Mouse (Mus musculus) intestine, embryonic 16.5 days (tissue): ENCODE measurements at regions not wholly inside any gene's neighbourhood (a gene's known extent, or its start where the extent isn't known, plus 50 kb on each side); places are given as distances from the start of the nearest gene placed in this dataset.

Experiments
- ATAC-seq: fragments of 200-750 bp; cut with Nextera tagmentation; 2 replicates; pipeline ENCODE4 v1.8.0; 2017; ENCODE audit warnings: moderate TSS enrichment, moderate library complexity
- H3K27ac ChIP-seq: fragments of 300-500 bp; sonication (generic); 2 replicates; pipeline ENCODE4 v1.5.1; 2014; ENCODE audit warnings: mild to moderate bottlenecking, low read length
- H3K27me3 ChIP-seq: fragments of 300-500 bp; sonication (generic); replicated peaks from 2 replicates; pipeline ENCODE4 v1.6.1; 2014; ENCODE audit warnings: low read length, control low read depth, mixed read lengths; ENCODE audit not compliant: control insufficient read depth, insufficient read depth
- H3K36me3 ChIP-seq: fragments of 300-500 bp; sonication (generic); 2 replicates; pipeline ENCODE4 v1.6.1; 2014; ENCODE audit warnings: low read length, control low read depth; ENCODE audit not compliant: control insufficient read depth, insufficient read depth
- H3K4me1 ChIP-seq: fragments of 300-500 bp; sonication (generic); 2 replicates; pipeline ENCODE4 v1.6.1; 2014; ENCODE audit warnings: low read length, control low read depth, mixed read lengths; ENCODE audit not compliant: control insufficient read depth, insufficient read depth
- H3K4me2 ChIP-seq: fragments of 300-500 bp; sonication (generic); 2 replicates; pipeline ENCODE4 v1.6.1; 2014; ENCODE audit warnings: low read depth, low read length, control low read depth
- H3K4me3 ChIP-seq: fragments of 300-500 bp; sonication (generic); 2 replicates; pipeline ENCODE4 v1.5.1; 2014; ENCODE audit warnings: mild to moderate bottlenecking, low read length
- H3K9ac ChIP-seq: fragments of 300-500 bp; sonication (generic); 2 replicates; pipeline ENCODE4 v1.6.1; 2014; ENCODE audit warnings: low read depth, low read length
- H3K9me3 ChIP-seq: fragments of 300-500 bp; sonication (generic); 2 replicates; pipeline ENCODE4 v1.6.1; 2016; ENCODE audit warnings: low read length, control low read depth; ENCODE audit not compliant: control insufficient read depth
- WGBS: fragments of 180-500 bp; shearing (Covaris S2); extraction: QIAGEN DNeasy Blood & Tissue Kit; methylation state at CpG from one replicate; pipeline ENCODE4 v1.1.7; 2014; 5-methylcytosine and 5-hydroxymethylcytosine counted together

DNA sequence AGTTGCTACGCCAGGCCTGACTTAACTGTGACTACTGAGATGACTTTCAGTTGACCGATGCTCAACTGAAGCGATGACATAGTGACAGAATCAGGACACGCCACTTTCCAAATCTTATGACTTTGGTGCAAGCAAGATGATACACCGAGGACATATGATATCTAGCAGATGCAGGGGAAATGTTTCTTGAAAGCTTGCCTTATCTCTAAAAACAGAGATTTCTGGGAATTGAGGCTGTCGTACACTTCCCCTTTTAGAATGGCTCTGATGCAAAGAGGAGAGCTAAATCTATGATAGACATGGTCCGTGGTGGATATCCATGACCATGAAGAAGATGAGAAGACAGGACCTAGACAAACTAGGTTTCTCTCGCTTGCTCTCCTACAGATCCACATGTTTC lies 167.8 kb upstream of the Dyrk2 start:
- no peak for ATAC-seq

DNA sequence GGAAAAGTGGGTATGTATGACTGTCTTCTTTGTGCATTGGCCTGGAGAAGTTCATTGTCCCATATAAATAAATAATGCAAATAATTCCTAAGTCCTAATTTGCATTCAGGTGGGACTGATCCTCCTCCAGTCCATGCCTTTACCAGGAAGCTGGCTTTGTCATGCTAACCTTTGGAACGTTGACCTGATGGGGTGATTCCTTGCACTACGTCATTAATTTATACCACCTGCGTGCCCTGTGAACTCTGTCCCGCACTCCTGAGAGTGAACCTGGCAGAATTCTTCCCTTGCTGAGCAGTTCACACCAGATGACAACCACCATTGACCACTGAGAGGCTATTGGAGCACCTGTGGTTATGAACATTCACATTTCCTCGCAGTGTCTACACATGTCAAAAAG lies 165.9 kb upstream of the Dyrk2 start:
- ATAC-seq, result peak; percentile 48; the same call in 1 of the 2 replicates
- no peaks in the 10 kb centered on the region for H3K9me3 ChIP-seq
- H3K27ac ChIP-seq, result no peak overlapping the region
- H3K36me3 ChIP-seq, result no peaks in the 10 kb centered on the region
- H3K4me2 ChIP-seq, result no peak overlapping the region
- 82% methylated on average over 5 of the region's 5 CpGs for WGBS
- no peaks in the 10 kb centered on the region; the same call in 1 of the 2 replicates for H3K4me1 ChIP-seq
- no peak overlapping the region for H3K9ac ChIP-seq
- H3K4me3 ChIP-seq, result no peak overlapping the region
- H3K27me3 ChIP-seq, result no peaks in the 10 kb centered on the region

More for the DNA sequence above, 167.8 kb upstream of the Dyrk2 start:
- no peak overlapping the region for H3K9ac ChIP-seq
- no peaks in the 10 kb centered on the region for H3K27me3 ChIP-seq
- WGBS, result 94% methylated on average over 8 of the region's 8 CpGs
- H3K4me1 ChIP-seq, result no peaks in the 10 kb centered on the region; the same call in 1 of the 2 replicates
- H3K36me3 ChIP-seq, result no peaks in the 10 kb centered on the region
- H3K4me2 ChIP-seq, result no peak overlapping the region
- H3K9me3 ChIP-seq, result no peaks in the 10 kb centered on the region
- H3K4me3 ChIP-seq, result no peak overlapping the region
- H3K27ac ChIP-seq, result no peak overlapping the region

DNA sequence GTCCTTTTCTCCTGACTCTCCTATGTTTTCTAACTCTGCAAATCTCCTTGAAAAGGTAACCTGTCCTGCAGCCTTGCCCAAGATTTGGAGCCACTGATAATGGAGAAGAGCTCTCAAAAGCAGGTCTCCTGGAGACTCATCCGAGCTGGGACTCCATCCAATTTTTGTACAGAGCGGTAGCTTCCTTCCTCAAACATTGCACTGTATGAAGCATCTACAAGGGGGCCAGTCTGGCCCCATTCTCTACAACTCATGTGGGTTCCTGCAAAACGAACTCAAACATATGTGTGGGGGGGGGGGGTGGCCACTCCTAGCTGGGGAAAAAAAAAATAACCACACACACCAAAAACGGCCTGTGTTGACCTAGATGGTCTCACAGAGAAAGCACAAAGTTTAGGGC lies 164.4 kb upstream of the Dyrk2 start:
- no peak overlapping the region for H3K4me2 ChIP-seq
- no peak overlapping the region for H3K4me3 ChIP-seq
- no peak overlapping the region for H3K9ac ChIP-seq
- ATAC-seq, result no peak
- H3K4me1 ChIP-seq, result no peaks in the 10 kb centered on the region
- no peaks in the 10 kb centered on the region for H3K36me3 ChIP-seq
- H3K27ac ChIP-seq, result no peak overlapping the region
- WGBS, result 66% methylated on average over 4 of the region's 4 CpGs
- no peaks in the 10 kb centered on the region for H3K9me3 ChIP-seq
- no peaks in the 10 kb centered on the region for H3K27me3 ChIP-seq

DNA sequence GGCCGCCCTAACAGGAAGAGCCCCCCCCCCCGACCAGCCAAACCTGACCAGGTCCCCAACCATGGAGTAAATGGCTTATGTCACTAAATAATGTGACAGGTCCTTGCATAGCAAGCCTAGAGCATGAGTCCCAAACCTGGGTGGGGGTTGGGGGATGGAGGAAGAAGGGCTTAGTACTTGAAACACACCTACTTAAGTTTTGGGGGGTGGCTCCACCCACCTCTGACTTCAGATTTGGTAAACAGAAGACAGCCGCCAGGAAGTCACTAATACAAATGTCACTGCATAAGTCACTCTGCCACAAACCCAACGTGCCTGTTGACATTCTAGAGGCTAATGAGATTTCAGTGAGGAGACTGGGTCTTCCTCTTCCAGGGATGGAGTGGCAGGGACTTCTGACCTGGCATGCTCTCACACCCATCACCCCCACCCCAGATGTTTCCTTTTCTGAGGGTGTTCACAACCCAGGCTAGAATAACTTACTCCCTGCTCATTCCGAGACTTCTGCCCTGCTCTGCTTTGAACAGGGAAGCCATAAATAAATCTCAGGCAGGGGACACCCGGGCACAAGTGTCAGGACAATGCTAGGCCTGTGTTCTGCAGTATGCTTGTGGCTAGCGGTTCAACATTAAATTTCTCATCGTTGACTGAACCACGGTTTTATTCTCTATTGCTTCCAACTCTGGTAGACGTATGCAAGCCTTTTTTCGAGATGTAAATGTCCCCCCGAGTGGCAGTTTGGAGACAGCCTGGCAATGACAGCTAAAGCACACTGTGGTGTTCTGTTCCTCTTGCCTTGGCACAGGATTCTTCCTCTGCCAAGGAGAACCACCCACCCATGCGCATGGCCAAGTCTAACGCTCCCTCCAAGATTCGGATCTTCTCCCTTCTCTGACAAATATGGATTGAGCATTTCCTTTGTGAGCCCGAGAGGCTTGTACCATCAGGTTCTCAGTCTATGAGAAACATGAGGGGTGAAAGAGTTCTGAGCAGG lies 161.6 kb upstream of the Dyrk2 start:
- H3K4me2 ChIP-seq, result no peak overlapping the region
- ATAC-seq, result no peak
- H3K9me3 ChIP-seq, result no peaks in the 10 kb centered on the region
- H3K4me3 ChIP-seq, result no peak overlapping the region
- no peaks in the 10 kb centered on the region for H3K36me3 ChIP-seq
- WGBS, result 69% methylated on average over 16 of the region's 16 CpGs
- no peaks in the 10 kb centered on the region for H3K27me3 ChIP-seq
- H3K9ac ChIP-seq, result no peak overlapping the region
- H3K4me1 ChIP-seq, result peaks cover 2% of the 10 kb centered on the region; the same call in 1 of the 2 replicates
- no peak overlapping the region for H3K27ac ChIP-seq

DNA sequence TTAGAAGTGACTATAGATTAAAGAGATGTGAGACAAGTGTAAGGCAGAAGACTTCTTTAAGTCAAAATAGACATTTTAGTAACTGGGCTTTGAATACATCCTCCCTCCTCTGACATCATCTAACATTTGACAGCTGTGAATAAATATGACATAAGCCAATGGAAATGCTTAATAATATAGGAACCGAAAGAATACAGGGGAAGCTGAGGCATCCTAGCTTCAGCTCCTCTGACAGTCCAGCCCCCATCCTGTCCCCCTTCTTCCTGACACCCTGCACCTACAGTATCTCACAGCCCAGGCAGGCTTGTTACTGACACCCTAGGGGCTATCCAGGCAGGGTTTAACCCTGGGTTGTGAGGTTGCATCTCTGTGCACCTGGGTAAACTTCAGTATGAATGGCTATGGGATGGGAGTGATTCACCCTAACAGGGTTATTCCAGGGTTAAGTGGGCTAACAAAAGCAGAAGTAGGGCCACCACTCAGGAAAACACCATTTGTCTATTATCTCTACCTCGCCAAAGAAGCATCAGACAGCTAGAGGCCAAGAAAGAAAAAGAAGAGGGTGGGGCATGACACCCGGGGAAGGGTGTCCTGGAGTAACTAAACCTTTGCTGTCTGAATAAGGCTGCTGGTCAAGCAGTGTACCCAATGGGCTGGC lies 158.6 kb upstream of the Dyrk2 start:
- Histone ChIP-seq H3K4me1 (peaks cover 2% of the 10 kb centered on the region), H3K9ac (no peak overlapping the region), H3K27me3 (no peaks in the 10 kb centered on the region), H3K9me3 (no peaks in the 10 kb centered on the region), H3K4me2 (no peak overlapping the region), H3K27ac (no peak overlapping the region), H3K4me3 (no peak overlapping the region), H3K36me3 (no peaks in the 10 kb centered on the region)
- WGBS, result 68% methylated on average over 3 of the region's 3 CpGs
- ATAC-seq, result no peak

DNA sequence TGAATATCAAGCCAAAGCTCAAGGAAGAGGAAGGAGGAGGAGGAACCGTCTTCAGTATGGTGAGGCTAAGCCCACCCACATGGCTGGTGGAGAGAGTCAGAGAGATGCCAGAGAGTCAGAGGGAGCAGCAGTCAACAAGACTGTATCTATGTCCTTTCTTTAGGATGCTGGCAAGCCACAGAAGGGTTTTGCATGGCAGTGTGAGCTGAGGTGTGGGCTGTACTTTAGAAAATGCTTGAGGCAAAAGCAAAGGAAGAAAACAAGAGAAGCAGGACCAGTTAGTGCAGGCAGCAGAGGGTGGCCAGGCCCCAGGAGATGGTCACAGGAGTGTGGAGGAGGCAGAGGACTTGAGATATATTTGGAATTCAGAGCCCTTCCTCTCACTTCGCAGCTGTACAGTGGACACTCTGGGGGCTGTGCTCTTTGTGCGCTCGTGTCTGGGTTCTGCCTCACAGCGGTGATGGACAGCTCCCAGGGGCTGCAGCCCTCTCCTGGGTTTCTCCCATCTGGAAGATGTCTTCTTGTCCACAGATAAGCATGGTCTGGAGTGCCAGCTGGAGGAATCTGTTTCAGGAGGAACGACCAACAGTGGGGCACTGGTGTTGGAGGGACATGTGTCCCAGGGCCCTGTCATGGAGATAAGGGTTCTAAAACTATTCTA lies 157.4 kb upstream of the Dyrk2 start:
- WGBS, result 33% methylated on average over 6 of the region's 6 CpGs
- no peak overlapping the region for H3K9ac ChIP-seq
- no peak overlapping the region for H3K4me2 ChIP-seq
- H3K9me3 ChIP-seq, result no peaks in the 10 kb centered on the region
- H3K27ac ChIP-seq, result no peak overlapping the region
- no peaks in the 10 kb centered on the region for H3K36me3 ChIP-seq
- H3K4me3 ChIP-seq, result no peak overlapping the region
- peaks cover 2% of the 10 kb centered on the region for H3K4me1 ChIP-seq
- no peaks in the 10 kb centered on the region for H3K27me3 ChIP-seq
- no peak for ATAC-seq

GRCm38 (mm10) chr10:119026291-119026690 lies 156.3 kb upstream of the Dyrk2 start:
- H3K4me1 ChIP-seq, result peaks cover 2% of the 10 kb centered on the region
- H3K36me3 ChIP-seq, result no peaks in the 10 kb centered on the region
- no peak overlapping the region for H3K4me2 ChIP-seq
- ATAC-seq, result no peak
- H3K4me3 ChIP-seq, result no peak overlapping the region
- H3K27ac ChIP-seq, result no peak overlapping the region
- H3K9ac ChIP-seq, result no peak overlapping the region
- H3K27me3 ChIP-seq, result no peaks in the 10 kb centered on the region
- 71% methylated on average over 4 of the region's 4 CpGs for WGBS
- H3K9me3 ChIP-seq, result no peaks in the 10 kb centered on the region

- Histone ChIP-seq H3K9me3 (no peaks in the 10 kb centered on the region), H3K4me1 (peaks cover 2% of the 10 kb centered on the region), H3K27me3 (no peaks in the 10 kb centered on the region), H3K4me2 (no peak overlapping the region), H3K36me3 (no peaks in the 10 kb centered on the region), H3K9ac (no peak overlapping the region), H3K27ac (no peak overlapping the region), H3K4me3 (no peak overlapping the region)
- ATAC-seq, result peak; percentile 97
- 26% methylated on average over 9 of the region's 9 CpGs for WGBS
Observed at GRCm38 (mm10) chr10:119024425-119024824, 154.4 kb upstream of the Dyrk2 start.

- 95% methylated on average over 10 of the region's 10 CpGs for WGBS
- H3K4me1 ChIP-seq, result no peaks in the 10 kb centered on the region; the same call in 1 of the 2 replicates
- H3K4me2 ChIP-seq, result no peak overlapping the region
- H3K27ac ChIP-seq, result no peak overlapping the region
- no peaks in the 10 kb centered on the region for H3K36me3 ChIP-seq
- H3K9ac ChIP-seq, result no peak overlapping the region
- ATAC-seq, result no peak
- H3K27me3 ChIP-seq, result no peaks in the 10 kb centered on the region
- no peaks in the 10 kb centered on the region for H3K9me3 ChIP-seq
- no peak overlapping the region for H3K4me3 ChIP-seq
Observed at GRCm38 (mm10) chr10:119019082-119019481, 149.1 kb upstream of the Dyrk2 start.
